Comparison of ENCODE assay signal across 9 mouse cellular contexts in the genomic region with DNA sequence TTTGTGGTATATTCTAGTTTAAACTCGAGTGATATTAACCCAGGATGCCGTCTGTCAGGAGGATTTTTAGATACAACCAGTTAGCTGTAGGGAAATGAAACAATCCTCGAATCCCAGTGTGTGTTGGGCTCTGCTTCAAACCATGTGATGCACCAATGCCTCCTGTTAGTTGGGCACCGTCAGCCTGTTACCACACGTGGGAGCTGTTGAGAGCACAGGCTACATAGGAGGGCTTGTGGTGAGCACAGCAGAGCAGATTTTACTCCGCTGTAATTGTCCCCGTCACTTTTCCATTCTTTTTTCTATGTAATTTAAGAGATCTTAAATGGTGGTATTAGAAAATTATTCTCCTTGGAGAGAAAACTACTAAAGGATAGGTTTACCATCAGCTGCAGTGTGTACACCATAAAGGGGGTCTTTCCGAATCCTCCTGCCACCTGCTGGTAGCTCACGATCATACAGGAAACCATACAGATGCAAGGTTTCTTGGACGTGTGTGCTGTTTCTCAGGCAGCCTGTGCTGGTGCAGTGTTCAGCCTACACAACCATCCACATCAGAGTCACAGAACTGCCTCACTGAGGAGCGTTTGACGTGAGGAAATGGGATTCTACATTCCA. TPM values are rescaled to one million over a fixed set of nuclear protein-coding genes. Genes with fewer than 3 reads are reported as not detected.
DNase-seq lines count a peak whose midpoint lies in the region; ATAC-seq and TF ChIP-seq lines count a peak whose summit lies in the region.
"Had no signal": no experiment of that assay in that cellular context is flagged by ENCODE, and none has a peak within 500 bp of the region (broad histone marks: within the 10 kb centered on the region; RNA-seq: fewer than 3 reads in every experiment).

No protein-coding gene starts in this region.

- H3K4me1 ChIP-seq in heart, adult 2 months (ENCODE audit: control insufficient read depth, insufficient read depth, low read length), result no peaks in the 10 kb centered on the region
- peaks cover 28% of the 10 kb centered on the region for H3K4me1 ChIP-seq in bone marrow macrophage, adult 2 months (ENCODE audit: control insufficient read depth, insufficient read depth, low read length)
- no peaks in the 10 kb centered on the region for H3K4me1 ChIP-seq in midbrain, postnatal 0 days (ENCODE audit: insufficient read depth, low read length)
- H3K4me1 ChIP-seq: embryonic facial prominence, embryonic 15.5 days had no signal

- DNase-seq in heart, adult 2 months, result no peak
- DNase-seq in heart, adult 18-20 months, result no peak
- DNase-seq in CD4-positive helper T cell, adult 2 months (ENCODE audit: low read depth, low spot score), result peak; percentile 30
- DNase-seq in layer of hippocampus, adult 8-10 months (ENCODE audit: low spot score in 2 of 2), result peak; percentile 42 to 45
- DNase-seq in midbrain, postnatal 0 days (ENCODE audit: low spot score), result peak; percentile 57
- no peak for DNase-seq in adipocyte (ENCODE audit: low spot score)

- H3K36me3 ChIP-seq in heart, adult 2 months (ENCODE audit: control insufficient read depth, insufficient read depth, low read length), result no peaks in the 10 kb centered on the region
- peaks cover 65% of the 10 kb centered on the region for H3K36me3 ChIP-seq in midbrain, postnatal 0 days (ENCODE audit: insufficient read depth, low read length)

- no peak overlapping the region for H3K9ac ChIP-seq in heart, adult 2 months (ENCODE audit: low read depth, low read length)
- no peak overlapping the region for H3K9ac ChIP-seq in midbrain, postnatal 0 days (replicated peaks; ENCODE audit: low read length, poor library complexity, severe bottlenecking)
- H3K9ac ChIP-seq: embryonic facial prominence, embryonic 15.5 days had no signal

- intact Hi-C loops in heart, adult 2 months (cut with DNase I), result no loop called here

- TF ChIP-seq CTCF in heart, adult 2 months (IDR thresholded peaks at IDR 0.05), result peak; percentile 61
- 0 out of 2 replicates have a peak, but pooled peaks have one; percentile 35 for TF ChIP-seq CTCF in bone marrow macrophage, adult 2 months (IDR thresholded peaks at IDR 0.05; ENCODE audit: low read depth, low read length)
- TF ChIP-seq CTCF in midbrain, postnatal 0 days (IDR thresholded peaks at IDR 0.05), result peak; percentile 64

- TF ChIP-seq POLR2A in heart, adult 2 months (IDR thresholded peaks at IDR 0.05; ENCODE audit: insufficient read depth, low read depth, low read length), result no peak
- no peak for TF ChIP-seq POLR2A in bone marrow macrophage, adult 2 months (IDR thresholded peaks at IDR 0.05; ENCODE audit: borderline replicate concordance, low read depth, low read length)

- H3K9me3 ChIP-seq in midbrain, postnatal 0 days (ENCODE audit: low read length), result no peaks in the 10 kb centered on the region
- H3K9me3 ChIP-seq: embryonic facial prominence, embryonic 15.5 days had no signal

- H3K4me3 ChIP-seq in heart, adult 2 months, result no peak overlapping the region
- no peak overlapping the region for H3K4me3 ChIP-seq in bone marrow macrophage, adult 2 months (ENCODE audit: insufficient read depth, low read length)
- no peak overlapping the region for H3K4me3 ChIP-seq in midbrain, postnatal 0 days (ENCODE audit: low read depth, low read length)
- H3K4me3 ChIP-seq: embryonic facial prominence, embryonic 15.5 days had no signal

- WGBS in heart, adult 2 months, result 61% methylated on average over 12 of the region's 12 CpGs
- WGBS in midbrain, postnatal 0 days, result 60% methylated on average over 12 of the region's 12 CpGs

- no peaks in the 10 kb centered on the region for H3K79me2 ChIP-seq in heart, adult 2 months (replicated peaks; ENCODE audit: control insufficient read depth, insufficient read depth, low read length)

- no peaks in the 10 kb centered on the region for H3K27me3 ChIP-seq in heart, adult 2 months (ENCODE audit: control insufficient read depth, insufficient read depth, low read length)
- no peaks in the 10 kb centered on the region for H3K27me3 ChIP-seq in midbrain, postnatal 0 days (ENCODE audit: insufficient read depth, low read length)
- H3K27me3 ChIP-seq: embryonic facial prominence, embryonic 15.5 days had no signal

- H3K4me2 ChIP-seq in midbrain, postnatal 0 days (ENCODE audit: low read depth, low read length, poor library complexity, severe bottlenecking), result no peak overlapping the region
- H3K4me2 ChIP-seq: embryonic facial prominence, embryonic 15.5 days had no signal

- peak; percentile 92 for ATAC-seq in granulocyte monocyte progenitor cell, adult 5-6 weeks (replicated peaks; ENCODE audit: poor library complexity, severe bottlenecking)
- ATAC-seq in midbrain, postnatal 0 days (ENCODE audit: low FRiP score), result peak; percentile 72

- no peak for TF ChIP-seq EP300 in heart, adult 2 months (IDR thresholded peaks at IDR 0.05; ENCODE audit: insufficient read depth, low read depth, low read length)

- H3K27ac ChIP-seq in heart, adult 2 months, result no peak overlapping the region
- H3K27ac ChIP-seq in bone marrow macrophage, adult 2 months (ENCODE audit: insufficient read depth, low read depth, low read length), result no peak overlapping the region
- H3K27ac ChIP-seq in midbrain, postnatal 0 days (ENCODE audit: low read depth, low read length), result no peak overlapping the region
- H3K27ac ChIP-seq: embryonic facial prominence, embryonic 15.5 days had no signal

RNA-seq across cellular contexts. Expression of a gene that starts 38.0 kb away (rescaled TPM):
- total RNA-seq in heart, adult 2 months (2021), result under 1 TPM in 1 of 2 experiments, not detected in 1; 0.81 TPM
- not detected in 2 replicates for polyA plus RNA-seq in heart, adult 2 months (2012; rRNA removed)
- total RNA-seq in heart, adult 18-20 months (2021), result 1 to 10 TPM in 1 of 2 experiments, under 1 TPM in 1; 0.75 to 1.6 TPM
- not detected in 2 replicates for polyA plus RNA-seq in bone marrow macrophage, adult 2 months (2012; ENCODE audit: insufficient read depth, insufficient read length, missing spikeins)
- total RNA-seq in granulocyte monocyte progenitor cell, adult 5-6 weeks (2014; fragmentation: Nextera tagmentation), result not detected in 2 replicates
- total RNA-seq in granulocyte monocyte progenitor cell, adult 5-6 weeks (2017), result not detected in 2 replicates
- total RNA-seq in layer of hippocampus, adult 8-10 months (2022), result not detected
- total RNA-seq in midbrain, postnatal 0 days (2014; rRNA removed), result 5.4 TPM in 1 of 2 replicates, not detected in the other
- polyA plus RNA-seq in midbrain, postnatal 0 days (2015; fragmentation: Nextera tagmentation; extraction: Ambion mirVana), result 0.45 TPM in 1 of 2 replicates, not detected in the other

RNA-seq across cellular contexts. Expression of a gene that starts 57.4 kb away (rescaled TPM):
- 10 to 100 TPM; 14.1 to 15.3 TPM for total RNA-seq in heart, adult 2 months (2021)
- polyA plus RNA-seq in heart, adult 2 months (2012; rRNA removed), result 2.5 and 4.0 TPM in 2 replicates
- total RNA-seq in heart, adult 18-20 months (2021), result 10 to 100 TPM; 11.1 to 12.2 TPM
- 68.0 and 78.1 TPM in 2 replicates for polyA plus RNA-seq in bone marrow macrophage, adult 2 months (2012; ENCODE audit: insufficient read depth, insufficient read length, missing spikeins)
- total RNA-seq in granulocyte monocyte progenitor cell, adult 5-6 weeks (2014; fragmentation: Nextera tagmentation), result 23.8 and 26.9 TPM in 2 replicates
- total RNA-seq in granulocyte monocyte progenitor cell, adult 5-6 weeks (2017), result 43.3 and 46.0 TPM in 2 replicates
- total RNA-seq in layer of hippocampus, adult 8-10 months (2022), result 10 to 100 TPM; 31.8 to 40.3 (median 35.7) TPM
- total RNA-seq in midbrain, postnatal 0 days (2014; rRNA removed), result 11.0 and 11.1 TPM in 2 replicates
- 40.0 and 43.4 TPM in 2 replicates for polyA plus RNA-seq in midbrain, postnatal 0 days (2015; fragmentation: Nextera tagmentation; extraction: Ambion mirVana)

Comparison
In these comparisons a context has a peak if more than half of its experiments do, and no peak if none do; other contexts are left out.
1. DNase-seq: peak in CD4-positive helper T cell, adult 2 months (single experiment), layer of hippocampus, adult 8-10 months (2 of 2) and midbrain, postnatal 0 days (single experiment); none in heart, adult 2 months (0 of 2), heart, adult 18-20 months (0 of 2) and adipocyte (single experiment).
2. Peak in every context shown above with its lines, with median percentiles within 50 percentile points of each other: CTCF ChIP-seq.